Mouse (Mus musculus) kidney, embryonic 14.5 days (tissue): ENCODE measurements around the gene Duox2. TPM values are rescaled to one million over a fixed set of nuclear protein-coding genes. Genes with fewer than 3 reads are reported as not detected.

Source experiments
- ATAC-seq: fragments of 200-750 bp; cut with Nextera tagmentation; 2 replicates; pipeline ENCODE4 v1.8.0; 2017; ENCODE audit warnings: moderate number of reproducible peaks, mild to moderate bottlenecking, moderate TSS enrichment, moderate library complexity; ENCODE audit not compliant: low FRiP score, low TSS enrichment
- H3K27ac ChIP-seq: fragments of 300-500 bp; sonication (generic); 2 replicates; pipeline ENCODE4 v1.5.1; 2014; ENCODE audit warnings: low read depth, mild to moderate bottlenecking, low read length, moderate library complexity, mixed read lengths
- H3K27me3 ChIP-seq: fragments of 300-500 bp; sonication (generic); 2 replicates; pipeline ENCODE4 v1.6.1; 2014; ENCODE audit warnings: mild to moderate bottlenecking, low read length; ENCODE audit not compliant: control insufficient read depth, insufficient read depth
- H3K36me3 ChIP-seq: fragments of 300-500 bp; sonication (generic); 2 replicates; pipeline ENCODE4 v1.6.1; 2014; ENCODE audit warnings: low read length, mixed read lengths; ENCODE audit not compliant: control insufficient read depth, insufficient read depth
- H3K4me1 ChIP-seq: fragments of 300-500 bp; sonication (generic); 2 replicates; pipeline ENCODE4 v1.6.1; 2014; ENCODE audit warnings: low read length, mixed read lengths; ENCODE audit not compliant: control insufficient read depth, insufficient read depth
- H3K4me2 ChIP-seq: fragments of 300-500 bp; sonication (generic); replicated peaks from 2 replicates; pipeline ENCODE4 v1.6.1; 2014; ENCODE audit warnings: low read depth, mild to moderate bottlenecking, low read length
- H3K4me3 ChIP-seq: fragments of 300-500 bp; sonication (generic); 2 replicates; pipeline ENCODE4 v1.5.1; 2014; ENCODE audit warnings: mild to moderate bottlenecking, low read length
- H3K9ac ChIP-seq: fragments of 300-500 bp; sonication (generic); 2 replicates; pipeline ENCODE4 v1.6.1; 2014; ENCODE audit warnings: low read depth, mild to moderate bottlenecking, low read length, moderate library complexity
- H3K9me3 ChIP-seq: fragments of 300-500 bp; sonication (generic); 2 replicates; pipeline ENCODE4 v1.6.1; 2016; ENCODE audit warnings: low read length; ENCODE audit not compliant: control insufficient read depth
- WGBS: fragments of 180-500 bp; shearing (Covaris S2); extraction: QIAGEN DNeasy Blood & Tissue Kit; methylation state at CpG from one replicate; pipeline ENCODE4 v1.1.7; 2014; 5-methylcytosine and 5-hydroxymethylcytosine counted together
- polyA plus RNA-seq: library from polyadenylated mRNA; unstranded; fragments of >200 nt; fragmentation: Nextera tagmentation; extraction: Ambion mirVana; gene quantifications from 2 replicates; pipeline ENCODE4 v1.2.1, GENCODE M21; 2014

Duox2 gene
- polyA plus RNA-seq, 1 experiment from 2014 or later: 0.05 TPM

GRCm38 (mm10) chr2:122235425-122235824, 62.8 kb downstream of the Duox2 start:
- H3K27ac ChIP-seq: no peak overlapping the region
- 72% methylated on average over 2 of the region's 2 CpGs for WGBS
- H3K36me3 ChIP-seq: no peaks in the 10 kb centered on the region
- no peaks in the 10 kb centered on the region for H3K9me3 ChIP-seq
- H3K27me3 ChIP-seq: no peaks in the 10 kb centered on the region
- no peak overlapping the region for H3K9ac ChIP-seq
- no peaks in the 10 kb centered on the region for H3K4me1 ChIP-seq
- ATAC-seq: no peak
- H3K4me3 ChIP-seq: peak overlapping the region; percentile 47
- peak overlapping the region; percentile 67 for H3K4me2 ChIP-seq

GRCm38 (mm10) chr2:122234611-122235288, 63.5 kb downstream of the Duox2 start, which contains the start of gene Sord:
TSS of gene Sord (plus strand) at chr2:122234749.
- no peaks in the 10 kb centered on the region for H3K4me1 ChIP-seq
- peak within 1 kb of the TSS; percentile 46 for H3K9ac ChIP-seq
- no peaks in the 10 kb centered on the region for H3K27me3 ChIP-seq
- no peak within 1 kb of the TSS for H3K27ac ChIP-seq
- H3K9me3 ChIP-seq: no peaks in the 10 kb centered on the region
- ATAC-seq: peak; percentile 96
- H3K36me3 ChIP-seq: no peaks in the 10 kb centered on the region
- peak within 1 kb of the TSS; percentile 47 for H3K4me3 ChIP-seq
- H3K4me2 ChIP-seq: peak within 1 kb of the TSS; percentile 67
- WGBS: under 1% methylated on average over 35 of the region's 35 CpGs

- Histone ChIP-seq H3K4me1 (no peaks in the 10 kb centered on the region), H3K36me3 (no peaks in the 10 kb centered on the region), H3K4me2 (peak overlapping the region; percentile 67), H3K27ac (no peak overlapping the region), H3K4me3 (peak overlapping the region; percentile 47), H3K9me3 (no peaks in the 10 kb centered on the region), H3K27me3 (no peaks in the 10 kb centered on the region), H3K9ac (peak overlapping the region; percentile 46)
- ATAC-seq: no peak
- WGBS: 7% methylated on average over 26 of the region's 26 CpGs
Measured at GRCm38 (mm10) chr2:122233759-122234557, 64.3 kb downstream of the Duox2 start.

GRCm38 (mm10) chr2:122233341-122233740, 64.9 kb downstream of the Duox2 start:
- no peak overlapping the region for H3K4me2 ChIP-seq
- no peak overlapping the region for H3K4me3 ChIP-seq
- no peak for ATAC-seq
- H3K9ac ChIP-seq: no peak overlapping the region
- WGBS: 59% methylated on average over 5 of the region's 5 CpGs
- H3K27ac ChIP-seq: no peak overlapping the region
- no peaks in the 10 kb centered on the region for H3K9me3 ChIP-seq
- H3K27me3 ChIP-seq: no peaks in the 10 kb centered on the region
- no peaks in the 10 kb centered on the region for H3K4me1 ChIP-seq
- H3K36me3 ChIP-seq: no peaks in the 10 kb centered on the region

- H3K4me2 ChIP-seq: no peak overlapping the region
- no peaks in the 10 kb centered on the region for H3K36me3 ChIP-seq
- H3K27ac ChIP-seq: no peak overlapping the region
- H3K4me3 ChIP-seq: no peak overlapping the region
- H3K4me1 ChIP-seq: no peaks in the 10 kb centered on the region
- WGBS: 91% methylated on average over 9 of the region's 9 CpGs
- no peak for ATAC-seq
- H3K9me3 ChIP-seq: no peaks in the 10 kb centered on the region
- no peak overlapping the region for H3K9ac ChIP-seq
- no peaks in the 10 kb centered on the region for H3K27me3 ChIP-seq
Measured at GRCm38 (mm10) chr2:122231616-122232015, 66.6 kb downstream of the Duox2 start.

GRCm38 (mm10) chr2:122230395-122230794, 67.9 kb downstream of the Duox2 start:
- no peaks in the 10 kb centered on the region for H3K27me3 ChIP-seq
- no peaks in the 10 kb centered on the region for H3K4me1 ChIP-seq
- H3K4me2 ChIP-seq: no peak overlapping the region
- WGBS: 90% methylated on average over 6 of the region's 6 CpGs
- H3K9ac ChIP-seq: no peak overlapping the region
- H3K27ac ChIP-seq: no peak overlapping the region
- H3K4me3 ChIP-seq: no peak overlapping the region
- ATAC-seq: no peak
- H3K9me3 ChIP-seq: no peaks in the 10 kb centered on the region
- no peaks in the 10 kb centered on the region for H3K36me3 ChIP-seq

Other genes starting within 250 kb of the Duox2 start
- gene Spg11, start 180.1 kb downstream of the Duox2 start, polyA plus RNA-seq: 6.0 and 12.8 TPM in 2 replicates
- 202 and 246 TPM in 2 replicates for gene B2m, start 150.8 kb downstream of the Duox2 start, polyA plus RNA-seq
- gene Trim69, start 137.7 kb downstream of the Duox2 start, polyA plus RNA-seq: not detected in 2 replicates
- gene Patl2, start 112.3 kb downstream of the Duox2 start, polyA plus RNA-seq: not detected in 2 replicates
- gene Terb2, start 112.2 kb downstream of the Duox2 start, polyA plus RNA-seq: not detected in 2 replicates
- gene Sord, start 63.7 kb downstream of the Duox2 start, polyA plus RNA-seq: 13.6 and 24.0 TPM in 2 replicates
- gene Duoxa2, start 451 bp upstream of the Duox2 start, polyA plus RNA-seq: 0.22 TPM in 1 of 2 replicates, not detected in the other
- not detected in 2 replicates for gene Duoxa1, start 15.3 kb upstream of the Duox2 start, polyA plus RNA-seq
- not detected in 2 replicates for gene Duox1, start 17.2 kb upstream of the Duox2 start, polyA plus RNA-seq
- gene Shf, start 70.7 kb upstream of the Duox2 start, polyA plus RNA-seq: 3.5 and 5.5 TPM in 2 replicates
- 0.39 and 0.47 TPM in 2 replicates for gene Slc28a2, start 128.0 kb upstream of the Duox2 start, polyA plus RNA-seq
- 0.09 TPM in 1 of 2 replicates, not detected in the other for gene Gm14085, start 186.5 kb upstream of the Duox2 start, polyA plus RNA-seq